Mouse (Mus musculus) right cerebral cortex, postnatal 4 days (tissue): ENCODE data around the gene Cpn2.

Experiments used
- DNase-seq: peaks from one replicate; pipeline ENCODE4 v3.0.0-alpha.2; 2022

The Cpn2 gene

GRCm38 (mm10) chr16:30235577-30235976 is 31.7 kb downstream of the Cpn2 start:
- no peak for DNase-seq

- no peak for DNase-seq
These were observed 32.4 kb downstream of the Cpn2 start for GRCm38 (mm10) chr16:30234636-30235546.

- no peak for DNase-seq
These were observed 33.2 kb downstream of the Cpn2 start for GRCm38 (mm10) chr16:30234077-30234476.

- no peak for DNase-seq
These were observed 35.3 kb downstream of the Cpn2 start for GRCm38 (mm10) chr16:30231882-30232604.

GRCm38 (mm10) chr16:30227352-30227751 is 39.9 kb downstream of the Cpn2 start:
- no peak for DNase-seq

- DNase-seq: no peak
These were observed 46.0 kb downstream of the Cpn2 start for GRCm38 (mm10) chr16:30221161-30221782.

- DNase-seq: no peak
These were observed 51.5 kb downstream of the Cpn2 start for GRCm38 (mm10) chr16:30215811-30216210.

- DNase-seq: no peak
These were observed 53.7 kb downstream of the Cpn2 start for GRCm38 (mm10) chr16:30213644-30214043.

- no peak for DNase-seq
These were observed 55.3 kb downstream of the Cpn2 start for GRCm38 (mm10) chr16:30212035-30212434.

GRCm38 (mm10) chr16:30209264-30209663 is 58.0 kb downstream of the Cpn2 start:
- DNase-seq: no peak

GRCm38 (mm10) chr16:30207991-30208390 is 59.3 kb downstream of the Cpn2 start:
- no peak for DNase-seq

- DNase-seq: no peak
These were observed 60.0 kb downstream of the Cpn2 start for GRCm38 (mm10) chr16:30207111-30207828.
